Mouse (Mus musculus): ENCODE results near the gene Rab15. TPM values are rescaled to one million over a fixed set of nuclear protein-coding genes. Genes with fewer than 3 reads are reported as not detected.
A peak's percentile ranks its signal among the peaks of the same experiment; 100 is the strongest.

Gene Rab15
- polyA plus RNA-seq, 1 experiment from 2014 or later: 7.5 TPM

DNA sequence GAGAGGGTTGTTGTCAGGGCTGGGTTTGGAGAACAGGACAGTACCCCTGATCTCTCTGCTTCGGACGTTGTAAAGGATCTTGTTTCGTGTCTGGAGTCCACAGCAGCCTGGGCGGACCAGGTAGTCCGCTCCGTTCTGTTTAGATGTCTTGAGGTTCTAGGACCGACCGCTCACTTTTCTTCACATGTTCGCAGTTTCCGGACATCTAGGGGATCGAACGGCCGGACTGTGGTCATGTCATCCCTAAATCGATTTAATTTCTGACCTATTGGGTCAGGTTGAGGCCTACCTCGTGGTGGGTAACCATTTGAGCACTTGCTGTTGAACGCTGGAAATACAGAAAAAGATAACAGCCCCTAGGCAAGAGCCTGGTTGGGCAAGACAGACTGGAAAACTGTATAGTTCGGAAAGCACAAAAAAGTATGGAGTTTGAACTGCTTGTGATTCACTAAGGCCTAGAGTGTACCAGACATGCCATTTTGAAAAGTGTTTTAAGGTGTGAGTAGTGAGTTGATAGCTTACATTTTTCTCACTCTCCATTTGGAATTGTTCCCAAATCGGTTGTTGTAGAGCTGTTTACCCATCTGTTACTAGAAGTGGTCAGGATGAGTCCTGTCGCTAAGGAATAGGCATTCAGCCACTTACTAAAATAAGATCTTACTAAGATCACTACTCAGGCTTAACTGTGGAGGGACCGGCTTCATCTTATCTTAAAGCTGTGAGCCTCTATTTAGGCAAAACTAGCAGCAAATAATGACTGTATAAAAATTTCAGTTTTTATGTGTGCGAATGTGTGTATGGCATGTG is 15.3 kb upstream of the Rab15 start:
- Histone ChIP-seq H3K4me2 (replicated peaks; ENCODE audit: low read depth) (peak overlapping the region; percentile 71), H3K36me3 (ENCODE audit: control insufficient read depth, insufficient read depth) (no peaks in the 10 kb centered on the region), H3K9me3 (ENCODE audit: control insufficient read depth) (no peaks in the 10 kb centered on the region), H3K4me3 (ENCODE audit: low read depth, low read length) (peak overlapping the region; percentile 65), H3K4me1 (replicated peaks; ENCODE audit: control insufficient read depth, insufficient read depth, low read length) (no peaks in the 10 kb centered on the region), H3K27ac (ENCODE audit: low read depth, low read length) (peak overlapping the region; percentile 30; the same call in 1 of the 2 replicates), H3K27me3 (replicated peaks; ENCODE audit: control insufficient read depth, insufficient read depth, low read length) (no peaks in the 10 kb centered on the region), H3K9ac (ENCODE audit: low read depth, low read length) (peak overlapping the region; percentile 57)
- peak; percentile 48 for ATAC-seq
- WGBS: 10% methylated on average over 21 of the region's 21 CpGs
- TF ChIP-seq CTCF (IDR thresholded peaks at IDR 0.05; ENCODE audit: low read depth): no peak

DNA sequence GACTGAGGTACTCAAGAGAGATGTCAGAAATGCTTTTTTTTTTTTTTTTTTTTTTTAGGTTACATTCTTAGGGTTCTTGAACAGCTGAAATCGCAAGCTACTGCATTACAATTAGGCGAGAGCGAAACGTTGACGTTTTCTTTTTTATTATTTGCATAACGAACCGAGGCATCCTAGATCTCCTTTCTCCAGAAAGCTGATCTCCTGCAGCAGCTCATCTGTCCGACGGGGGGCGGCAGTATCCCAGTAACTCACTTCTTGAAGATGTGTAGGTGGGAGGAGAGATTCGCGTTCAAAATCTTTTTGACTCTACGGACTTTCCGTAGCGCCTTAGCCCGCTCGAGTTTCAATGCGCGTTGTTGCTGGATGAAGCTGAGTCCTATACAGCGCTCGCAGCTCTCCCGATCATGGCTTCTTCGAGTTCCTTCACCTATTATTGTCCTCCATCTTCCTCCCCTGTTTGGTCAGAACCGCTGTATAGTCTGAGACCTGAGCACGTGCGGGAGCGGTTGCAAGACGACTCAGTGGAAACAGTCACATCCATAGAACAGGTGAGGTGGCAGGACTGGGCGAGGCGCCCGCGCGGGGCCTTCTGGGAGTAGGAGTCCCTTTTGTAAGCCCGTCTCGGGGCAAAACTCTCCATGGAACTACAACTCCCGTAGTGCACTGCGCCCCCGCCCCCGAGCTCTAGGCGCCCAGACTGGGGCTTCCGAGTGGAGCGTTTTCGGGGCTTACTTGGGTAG is 14.6 kb upstream of the Rab15 start:
- WGBS: under 1% methylated on average over 43 of the region's 43 CpGs
- Histone ChIP-seq H3K4me1 (replicated peaks; ENCODE audit: control insufficient read depth, insufficient read depth, low read length) (no peaks in the 10 kb centered on the region), H3K27me3 (replicated peaks; ENCODE audit: control insufficient read depth, insufficient read depth, low read length) (no peaks in the 10 kb centered on the region), H3K4me2 (replicated peaks; ENCODE audit: low read depth) (peak overlapping the region; percentile 71), H3K9ac (ENCODE audit: low read depth, low read length) (peak overlapping the region; percentile 57), H3K27ac (ENCODE audit: low read depth, low read length) (peak overlapping the region; percentile 30), H3K36me3 (ENCODE audit: control insufficient read depth, insufficient read depth) (no peaks in the 10 kb centered on the region), H3K9me3 (ENCODE audit: control insufficient read depth) (no peaks in the 10 kb centered on the region), H3K4me3 (ENCODE audit: low read depth, low read length) (peak overlapping the region; percentile 65)
- TF ChIP-seq CTCF (IDR thresholded peaks at IDR 0.05; ENCODE audit: low read depth): peak; percentile 88
- peak; percentile 99 for ATAC-seq

DNA sequence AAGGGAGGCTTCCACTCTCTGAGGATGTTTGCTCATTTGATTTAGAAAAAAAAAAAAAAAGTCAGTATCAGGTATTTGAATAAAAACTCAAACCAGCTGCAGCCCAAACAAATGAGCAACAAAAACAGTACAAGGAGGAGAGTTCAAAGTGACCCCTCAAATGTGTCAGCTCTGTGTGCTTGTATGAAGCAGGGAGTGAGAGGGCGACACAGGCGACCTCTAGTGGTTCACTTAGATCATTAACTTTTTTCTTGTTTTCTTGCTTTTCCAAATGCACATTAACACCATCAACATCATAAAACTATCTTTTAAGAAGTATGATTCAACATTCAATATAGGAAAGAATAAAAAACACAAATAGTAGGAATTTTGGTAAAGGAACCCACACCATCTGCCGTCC is 10.0 kb upstream of the Rab15 start:
- no peaks in the 10 kb centered on the region for H3K36me3 ChIP-seq (ENCODE audit: control insufficient read depth, insufficient read depth)
- H3K4me1 ChIP-seq (replicated peaks; ENCODE audit: control insufficient read depth, insufficient read depth, low read length): no peaks in the 10 kb centered on the region
- no peak for ATAC-seq
- WGBS: 5% methylated on average over 3 of the region's 3 CpGs
- TF ChIP-seq CTCF (IDR thresholded peaks at IDR 0.05; ENCODE audit: low read depth): peak; percentile 85
- no peaks in the 10 kb centered on the region for H3K27me3 ChIP-seq (replicated peaks; ENCODE audit: control insufficient read depth, insufficient read depth, low read length)
- H3K4me2 ChIP-seq (replicated peaks; ENCODE audit: low read depth): no peak overlapping the region
- no peak overlapping the region for H3K9ac ChIP-seq (ENCODE audit: low read depth, low read length)
- H3K9me3 ChIP-seq (ENCODE audit: control insufficient read depth): no peaks in the 10 kb centered on the region
- no peak overlapping the region for H3K4me3 ChIP-seq (ENCODE audit: low read depth, low read length)
- H3K27ac ChIP-seq (ENCODE audit: low read depth, low read length): no peak overlapping the region

DNA sequence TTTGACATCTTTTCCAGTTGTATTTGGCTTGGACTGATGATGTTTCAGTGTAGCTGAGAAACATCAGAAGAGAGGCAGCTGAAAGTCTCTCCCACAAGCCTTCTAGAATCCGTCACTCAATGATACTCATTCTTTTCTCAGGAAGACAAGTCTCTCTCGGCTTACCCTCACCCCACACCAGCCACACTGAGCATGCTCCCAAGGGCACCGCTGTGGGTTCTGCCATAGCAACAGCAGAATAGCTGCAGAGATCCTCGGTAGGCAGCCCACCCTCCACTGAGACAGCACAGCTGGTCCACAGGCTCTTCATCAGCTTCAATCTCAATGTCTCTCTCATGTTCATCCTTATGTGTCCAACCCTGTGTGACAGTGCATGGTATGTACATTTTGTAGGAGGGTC is 2.6 kb upstream of the Rab15 start:
- H3K9me3 ChIP-seq (ENCODE audit: control insufficient read depth): no peaks in the 10 kb centered on the region
- H3K4me3 ChIP-seq (ENCODE audit: low read depth, low read length): no peak overlapping the region
- TF ChIP-seq CTCF (IDR thresholded peaks at IDR 0.05; ENCODE audit: low read depth): no peak
- H3K4me2 ChIP-seq (replicated peaks; ENCODE audit: low read depth): no peak overlapping the region
- WGBS: 79% methylated on average over 4 of the region's 4 CpGs
- no peaks in the 10 kb centered on the region for H3K36me3 ChIP-seq (ENCODE audit: control insufficient read depth, insufficient read depth)
- ATAC-seq: no peak
- no peak overlapping the region for H3K9ac ChIP-seq (ENCODE audit: low read depth, low read length)
- peaks cover 10% of the 10 kb centered on the region for H3K27me3 ChIP-seq (replicated peaks; ENCODE audit: control insufficient read depth, insufficient read depth, low read length)
- H3K27ac ChIP-seq (ENCODE audit: low read depth, low read length): no peak overlapping the region
- no peaks in the 10 kb centered on the region; the same call in 1 of the 2 replicates for H3K4me1 ChIP-seq (replicated peaks; ENCODE audit: control insufficient read depth, insufficient read depth, low read length)

DNA sequence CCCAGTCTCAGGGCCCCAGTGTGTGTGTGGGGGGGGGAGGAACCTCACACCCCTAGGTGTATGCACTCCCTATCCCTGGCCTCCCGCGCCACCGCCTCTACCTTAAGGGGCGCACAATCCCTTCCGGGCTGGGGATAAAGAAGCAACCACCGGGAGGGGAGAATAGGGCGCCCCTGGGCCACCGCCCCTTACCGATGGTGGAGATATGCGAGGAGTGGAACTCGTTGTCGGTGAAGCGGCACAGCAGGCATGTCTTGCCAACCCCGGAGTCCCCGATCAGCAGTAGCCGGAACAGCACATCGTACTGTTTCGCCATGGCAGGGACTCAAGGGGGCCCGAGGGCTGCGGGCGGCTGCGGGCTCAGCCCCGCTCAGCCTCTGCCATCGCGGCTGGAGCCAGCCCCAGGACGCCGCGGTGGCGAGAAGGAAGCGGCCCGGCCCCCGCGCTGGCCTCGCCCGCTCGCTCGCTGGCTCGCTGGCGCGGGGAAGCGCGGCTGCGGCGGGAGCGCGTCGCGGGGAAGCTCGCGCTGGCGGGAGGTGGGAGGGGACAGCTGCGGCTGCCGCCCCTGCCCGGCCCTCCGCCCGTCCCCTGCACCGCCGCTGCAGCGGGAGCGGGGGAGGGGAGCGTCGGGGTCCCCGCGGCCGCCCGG is 582 bp downstream of the Rab15 start:
- peak overlapping the region; percentile 94 for H3K4me2 ChIP-seq (replicated peaks; ENCODE audit: low read depth)
- H3K36me3 ChIP-seq (ENCODE audit: control insufficient read depth, insufficient read depth): no peaks in the 10 kb centered on the region
- peaks cover 10% of the 10 kb centered on the region for H3K27me3 ChIP-seq (replicated peaks; ENCODE audit: control insufficient read depth, insufficient read depth, low read length)
- peak overlapping the region; percentile 41; the same call in 1 of the 2 replicates for H3K27ac ChIP-seq (ENCODE audit: low read depth, low read length)
- peak overlapping the region; percentile 61 for H3K4me3 ChIP-seq (ENCODE audit: low read depth, low read length)
- no peaks in the 10 kb centered on the region; the same call in 1 of the 2 replicates for H3K4me1 ChIP-seq (replicated peaks; ENCODE audit: control insufficient read depth, insufficient read depth, low read length)
- TF ChIP-seq CTCF (IDR thresholded peaks at IDR 0.05; ENCODE audit: low read depth): 0 out of 2 replicates have a peak, but pooled peaks have one; percentile 10
- peak; percentile 31 for ATAC-seq
- WGBS: under 1% methylated on average over 54 of the region's 66 CpGs
- H3K9me3 ChIP-seq (ENCODE audit: control insufficient read depth): no peaks in the 10 kb centered on the region
- peak overlapping the region; percentile 53 for H3K9ac ChIP-seq (ENCODE audit: low read depth, low read length)

DNA sequence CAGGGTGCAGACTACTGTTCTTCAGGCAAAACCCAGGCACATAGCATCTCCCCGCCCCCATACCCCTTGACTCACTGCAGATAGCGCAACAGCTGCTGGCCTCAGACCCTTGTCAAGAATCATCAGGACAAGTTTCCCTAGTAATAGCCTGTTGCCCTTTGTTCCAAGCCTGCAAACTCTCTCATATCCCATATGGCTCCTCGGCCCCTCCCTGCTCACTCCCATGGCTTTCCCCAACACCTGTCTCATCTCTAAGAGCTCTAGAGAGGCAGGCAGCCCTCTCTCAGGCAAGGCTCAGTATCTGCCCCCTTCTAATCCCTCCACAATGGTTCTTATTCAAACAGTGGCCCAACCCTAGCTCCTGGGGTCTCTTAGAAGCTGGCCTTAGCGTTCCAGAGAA is 2.1 kb downstream of the Rab15 start:
- H3K36me3 ChIP-seq (ENCODE audit: control insufficient read depth, insufficient read depth): no peaks in the 10 kb centered on the region
- WGBS: 26% methylated on average over 4 of the region's 4 CpGs
- ATAC-seq: 0 out of 2 replicates have a peak, but pooled peaks have one; percentile 36
- peak overlapping the region; percentile 94 for H3K4me2 ChIP-seq (replicated peaks; ENCODE audit: low read depth)
- H3K27me3 ChIP-seq (replicated peaks; ENCODE audit: control insufficient read depth, insufficient read depth, low read length): peaks cover 10% of the 10 kb centered on the region
- no peaks in the 10 kb centered on the region for H3K9me3 ChIP-seq (ENCODE audit: control insufficient read depth)
- H3K9ac ChIP-seq (ENCODE audit: low read depth, low read length): no peak overlapping the region
- H3K27ac ChIP-seq (ENCODE audit: low read depth, low read length): no peak overlapping the region
- no peak overlapping the region for H3K4me3 ChIP-seq (ENCODE audit: low read depth, low read length)
- TF ChIP-seq CTCF (IDR thresholded peaks at IDR 0.05; ENCODE audit: low read depth): no peak
- no peaks in the 10 kb centered on the region; the same call in 1 of the 2 replicates for H3K4me1 ChIP-seq (replicated peaks; ENCODE audit: control insufficient read depth, insufficient read depth, low read length)
